Mouse (Mus musculus): ENCODE data around the gene Nudt17. TPM values are rescaled to one million over a fixed set of nuclear protein-coding genes. Genes with fewer than 3 reads are reported as not detected.

Nudt17 gene
- total RNA-seq, 1 experiment, result 7.4 TPM

GRCm38 (mm10) chr3:96675171-96675570 lies 33.2 kb downstream of the Nudt17 start:
- in situ Hi-C loops (cut with MboI; ENCODE audit: low sequenced_read_pairs in 2 of 2, unreplicated experiment in 2 of 2), result no loop called here
- Histone ChIP-seq H3K9ac (ENCODE audit: insufficient read depth, low read depth, low read length, poor library complexity, severe bottlenecking) (no peak overlapping the region), H3K36me3 (ENCODE audit: control insufficient read depth, insufficient read depth, low read length, poor library complexity, severe bottlenecking) (no peaks in the 10 kb centered on the region), H3K9me3 (ENCODE audit: control insufficient read depth, insufficient read depth, low read depth, low read length) (no peaks in the 10 kb centered on the region), H3K27ac (ENCODE audit: insufficient read depth, low read depth, low read length, poor library complexity, severe bottlenecking) (peak overlapping the region; percentile 92; the same call in 1 of the 2 replicates), H3K4me1 (ENCODE audit: control insufficient read depth in 2 of 2, insufficient read depth in 2 of 2, low read length in 2 of 2, poor library complexity in 1 of 2) (peaks cover 28 to 36% of the 10 kb centered on the region in 2 experiments), H3K4me3 (ENCODE audit: insufficient read depth in 1 of 2, low read depth in 1 of 2, low read length in 2 of 2, poor library complexity in 1 of 2, severe bottlenecking in 1 of 2) (peak overlapping the region in 1 of 2 experiments; percentile 18; a peak in 1 of 4 replicates)
- TF ChIP-seq HCFC1 (IDR thresholded peaks at IDR 0.05; ENCODE audit: borderline replicate concordance, insufficient read depth, low read length), result no peak
- no peak for TF ChIP-seq MAFK (IDR thresholded peaks at IDR 0.05; ENCODE audit: insufficient read depth, low read depth, low read length)
- TF ChIP-seq ZC3H11A (IDR thresholded peaks at IDR 0.05; ENCODE audit: borderline replicate concordance, low read depth, low read length), result no peak
- no peak for TF ChIP-seq ZNF384 (IDR thresholded peaks at IDR 0.05; ENCODE audit: low read depth, low read length)
- no peak for TF ChIP-seq CHD2 (IDR thresholded peaks at IDR 0.05; ENCODE audit: low read depth, low read length)
- DNase-seq (ENCODE audit: low read depth, low spot score), result no peak

- in situ Hi-C loops (cut with MboI; ENCODE audit: low sequenced_read_pairs in 2 of 2, unreplicated experiment in 2 of 2), result no loop called here
Measured at GRCm38 (mm10) chr3:96674442-96674841, 33.9 kb downstream of the Nudt17 start.

GRCm38 (mm10) chr3:96673514-96673913 lies 34.8 kb downstream of the Nudt17 start:
- TF ChIP-seq HCFC1 (IDR thresholded peaks at IDR 0.05; ENCODE audit: borderline replicate concordance, insufficient read depth, low read length), result no peak
- no peaks in the 10 kb centered on the region for H3K36me3 ChIP-seq (ENCODE audit: control insufficient read depth, insufficient read depth, low read length, poor library complexity, severe bottlenecking)
- in situ Hi-C loops (cut with MboI; ENCODE audit: low sequenced_read_pairs in 2 of 2, unreplicated experiment in 2 of 2), result no loop called here
- DNase-seq (ENCODE audit: low read depth, low spot score), result no peak
- H3K4me1 ChIP-seq (ENCODE audit: control insufficient read depth in 2 of 2, insufficient read depth in 2 of 2, low read length in 2 of 2, poor library complexity in 1 of 2), result peaks cover 23 to 32% of the 10 kb centered on the region in 2 experiments
- H3K9me3 ChIP-seq (ENCODE audit: control insufficient read depth, insufficient read depth, low read depth, low read length), result no peaks in the 10 kb centered on the region
- H3K9ac ChIP-seq (ENCODE audit: insufficient read depth, low read depth, low read length, poor library complexity, severe bottlenecking), result no peak overlapping the region
- H3K4me3 ChIP-seq (ENCODE audit: insufficient read depth in 1 of 2, low read depth in 1 of 2, low read length in 2 of 2, poor library complexity in 1 of 2, severe bottlenecking in 1 of 2), result no peak overlapping the region
- H3K27ac ChIP-seq (ENCODE audit: insufficient read depth, low read depth, low read length, poor library complexity, severe bottlenecking), result no peak overlapping the region

More at GRCm38 (mm10) chr3:96674442-96674841, 33.9 kb downstream of the Nudt17 start:
- Histone ChIP-seq H3K4me1 (ENCODE audit: control insufficient read depth in 2 of 2, insufficient read depth in 2 of 2, low read length in 2 of 2, poor library complexity in 1 of 2) (peaks cover 30 to 31% of the 10 kb centered on the region in 2 experiments), H3K27ac (ENCODE audit: insufficient read depth, low read depth, low read length, poor library complexity, severe bottlenecking) (peak overlapping the region; percentile 92), H3K9ac (ENCODE audit: insufficient read depth, low read depth, low read length, poor library complexity, severe bottlenecking) (peak overlapping the region; percentile 45; the same call in 1 of the 2 replicates), H3K36me3 (ENCODE audit: control insufficient read depth, insufficient read depth, low read length, poor library complexity, severe bottlenecking) (no peaks in the 10 kb centered on the region), H3K9me3 (ENCODE audit: control insufficient read depth, insufficient read depth, low read depth, low read length) (no peaks in the 10 kb centered on the region), H3K4me3 (ENCODE audit: insufficient read depth in 1 of 2, low read depth in 1 of 2, low read length in 2 of 2, poor library complexity in 1 of 2, severe bottlenecking in 1 of 2) (no peak overlapping the region)
- TF ChIP-seq HCFC1 (IDR thresholded peaks at IDR 0.05; ENCODE audit: borderline replicate concordance, insufficient read depth, low read length) (no peak), ZC3H11A (IDR thresholded peaks at IDR 0.05; ENCODE audit: borderline replicate concordance, low read depth, low read length) (no peak), ZNF384 (IDR thresholded peaks at IDR 0.05; ENCODE audit: low read depth, low read length) (no peak), MAFK (IDR thresholded peaks at IDR 0.05; ENCODE audit: insufficient read depth, low read depth, low read length) (no peak), CHD2 (IDR thresholded peaks at IDR 0.05; ENCODE audit: low read depth, low read length) (no peak)
- DNase-seq (ENCODE audit: low read depth, low spot score), result no peak

DNA sequence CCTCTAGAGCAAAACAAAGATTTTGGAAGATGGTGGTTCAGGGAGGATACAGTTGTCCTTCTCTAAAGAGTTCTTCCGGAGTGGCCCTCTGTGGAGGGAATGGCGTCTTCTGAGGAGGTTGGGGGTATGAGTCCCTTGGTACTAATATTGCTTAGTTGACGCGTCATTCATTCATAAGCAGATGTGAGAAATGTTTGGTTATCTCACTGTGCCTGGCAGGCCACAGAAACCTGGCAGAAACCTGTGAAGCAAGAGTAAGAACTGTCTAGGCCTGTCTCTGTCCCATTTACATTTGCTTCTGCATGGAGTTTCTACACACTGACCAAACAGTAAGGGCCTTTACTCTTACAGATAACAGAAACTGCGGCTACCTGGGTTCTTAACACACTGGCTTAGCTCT lies 36.8 kb downstream of the Nudt17 start:
- H3K9me3 ChIP-seq (ENCODE audit: control insufficient read depth, insufficient read depth, low read depth, low read length), result no peaks in the 10 kb centered on the region
- no peak overlapping the region for H3K9ac ChIP-seq (ENCODE audit: insufficient read depth, low read depth, low read length, poor library complexity, severe bottlenecking)
- TF ChIP-seq CHD2 (IDR thresholded peaks at IDR 0.05; ENCODE audit: low read depth, low read length) (no peak), ZC3H11A (IDR thresholded peaks at IDR 0.05; ENCODE audit: borderline replicate concordance, low read depth, low read length) (no peak), MAFK (IDR thresholded peaks at IDR 0.05; ENCODE audit: insufficient read depth, low read depth, low read length) (no peak), HCFC1 (IDR thresholded peaks at IDR 0.05; ENCODE audit: borderline replicate concordance, insufficient read depth, low read length) (no peak), ZNF384 (IDR thresholded peaks at IDR 0.05; ENCODE audit: low read depth, low read length) (no peak)
- peaks cover 15 to 26% of the 10 kb centered on the region in 2 experiments for H3K4me1 ChIP-seq (ENCODE audit: control insufficient read depth in 2 of 2, insufficient read depth in 2 of 2, low read length in 2 of 2, poor library complexity in 1 of 2)
- no peak for DNase-seq (ENCODE audit: low read depth, low spot score)
- in situ Hi-C loops (cut with MboI; ENCODE audit: low sequenced_read_pairs in 2 of 2, unreplicated experiment in 2 of 2), result no loop called here
- H3K36me3 ChIP-seq (ENCODE audit: control insufficient read depth, insufficient read depth, low read length, poor library complexity, severe bottlenecking), result no peaks in the 10 kb centered on the region
- no peak overlapping the region for H3K4me3 ChIP-seq (ENCODE audit: insufficient read depth in 1 of 2, low read depth in 1 of 2, low read length in 2 of 2, poor library complexity in 1 of 2, severe bottlenecking in 1 of 2)
- no peak overlapping the region for H3K27ac ChIP-seq (ENCODE audit: insufficient read depth, low read depth, low read length, poor library complexity, severe bottlenecking)
